Mouse (Mus musculus) kidney, adult 8-10 months (tissue): ENCODE results near the gene Eif2a.

Source experiments
- DNase-seq, 2 experiments: peaks; one replicate each; pipeline ENCODE4 v3.0.0; 2022

Eif2a gene

DNA sequence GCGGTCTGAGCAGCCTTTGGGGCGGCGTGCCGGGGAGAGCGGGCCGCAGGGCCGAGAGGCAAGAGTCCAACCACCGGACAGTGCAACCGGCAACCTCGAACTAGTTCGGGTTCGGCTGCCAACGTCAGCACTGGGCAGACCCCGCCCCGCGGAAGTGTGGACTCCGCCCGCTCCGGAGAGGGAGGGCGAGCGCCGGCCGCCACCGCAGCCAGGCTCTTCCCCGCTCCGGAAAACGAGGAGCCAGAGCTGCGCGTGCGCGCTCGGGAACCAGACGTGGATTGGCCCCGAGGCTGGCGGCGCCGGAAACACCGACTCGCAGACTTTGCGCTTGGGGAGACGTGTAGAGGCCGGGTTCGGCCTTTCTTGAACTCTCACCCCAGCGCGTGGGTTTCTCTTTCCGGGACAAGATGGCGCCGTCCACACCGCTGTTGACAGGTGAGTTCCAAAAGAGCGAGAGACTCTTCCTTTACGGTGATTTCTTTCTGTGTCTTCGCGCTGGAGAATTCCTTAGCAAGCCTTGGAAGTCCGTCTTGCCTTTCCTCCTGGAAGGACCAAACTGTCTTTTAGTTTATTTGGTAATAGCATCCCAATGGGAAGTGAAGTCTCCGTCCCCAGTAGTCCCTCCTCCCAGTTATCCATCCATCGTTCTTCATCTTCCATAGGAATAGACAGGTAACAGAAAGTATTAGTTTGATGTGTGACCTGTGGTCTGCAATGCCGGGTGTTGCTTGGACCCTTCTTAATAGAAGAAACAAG, at the start of gene Eif2a, which contains the start of gene Serp1:
TSS of gene Eif2a (plus strand) at position 170 of the 756 bp plus-strand sequence.
TSS of gene Serp1 (minus strand) at position 241 of the 756 bp plus-strand sequence.
- peak; percentile 99 for DNase-seq

DNA sequence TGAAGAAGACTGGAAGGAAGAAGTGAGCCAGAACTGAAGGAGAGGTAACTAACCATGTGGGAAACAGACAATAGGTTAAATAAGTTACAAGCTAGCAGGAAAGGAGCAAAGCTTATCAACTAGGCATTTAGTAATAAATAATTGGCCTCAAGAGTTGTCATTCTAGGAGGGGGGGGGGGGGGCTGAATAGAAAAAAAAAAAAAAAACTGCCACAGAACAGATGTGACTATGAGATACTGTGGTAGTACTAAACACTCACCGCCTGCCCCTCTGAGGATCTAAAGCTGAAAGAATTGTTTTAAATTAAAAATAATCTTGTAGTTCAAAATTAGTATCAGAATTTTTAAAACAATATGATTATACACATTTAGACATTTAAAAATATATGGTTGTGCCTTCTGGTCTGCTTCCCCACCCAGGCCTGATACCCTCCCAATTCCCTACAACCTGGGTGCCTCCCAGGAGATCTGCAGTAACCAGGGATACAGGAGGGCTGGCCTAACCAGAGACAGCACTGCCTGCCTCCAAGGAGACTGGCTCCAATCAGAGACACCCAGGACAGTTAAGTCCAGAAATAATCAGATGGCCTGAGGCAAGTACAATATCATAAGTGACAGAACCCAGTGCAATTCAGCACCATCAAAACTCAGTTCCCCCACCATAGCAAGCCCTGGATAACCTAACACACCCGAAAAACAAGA, 46.7 kb upstream of the Eif2a start:
- DNase-seq: no peak

DNA sequence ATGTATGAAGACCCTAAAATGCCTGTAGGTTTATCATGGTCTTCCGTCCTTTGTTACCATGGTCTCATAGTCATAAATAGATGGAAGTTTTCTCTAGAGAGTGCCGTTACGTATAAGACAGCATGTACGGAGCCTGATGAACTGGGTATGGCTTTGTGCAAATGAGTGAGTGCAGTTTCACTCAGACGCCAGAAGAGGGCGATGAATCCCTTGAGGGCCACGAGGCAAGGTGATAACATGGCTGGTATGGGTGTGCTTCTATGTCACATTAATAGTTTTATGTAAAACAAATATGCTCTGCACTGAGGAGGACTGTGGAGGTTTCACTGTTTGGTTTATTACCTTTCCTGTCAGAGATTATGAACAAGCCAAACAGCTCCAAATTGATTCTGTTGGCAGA, 39.7 kb upstream of the Eif2a start:
- DNase-seq: no peak

DNA sequence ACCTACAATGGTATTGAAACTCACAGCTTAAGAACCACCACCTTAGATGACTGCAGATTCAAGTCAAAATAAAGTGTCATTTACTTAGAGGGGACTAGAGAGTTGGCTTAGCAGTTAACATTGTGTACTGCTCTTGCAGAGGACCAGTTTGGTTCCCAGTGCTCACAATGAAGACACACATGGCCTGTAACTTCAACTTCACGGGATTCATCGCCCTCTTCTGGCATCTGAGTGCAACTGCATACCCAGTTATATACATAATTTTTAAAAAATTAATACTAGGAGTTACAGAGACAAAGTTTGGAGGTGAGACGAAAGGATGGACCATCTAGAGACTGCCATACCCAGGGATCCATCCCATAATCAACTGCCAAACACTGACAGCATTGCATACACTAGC, 38.5 kb upstream of the Eif2a start:
- no peak for DNase-seq

DNA sequence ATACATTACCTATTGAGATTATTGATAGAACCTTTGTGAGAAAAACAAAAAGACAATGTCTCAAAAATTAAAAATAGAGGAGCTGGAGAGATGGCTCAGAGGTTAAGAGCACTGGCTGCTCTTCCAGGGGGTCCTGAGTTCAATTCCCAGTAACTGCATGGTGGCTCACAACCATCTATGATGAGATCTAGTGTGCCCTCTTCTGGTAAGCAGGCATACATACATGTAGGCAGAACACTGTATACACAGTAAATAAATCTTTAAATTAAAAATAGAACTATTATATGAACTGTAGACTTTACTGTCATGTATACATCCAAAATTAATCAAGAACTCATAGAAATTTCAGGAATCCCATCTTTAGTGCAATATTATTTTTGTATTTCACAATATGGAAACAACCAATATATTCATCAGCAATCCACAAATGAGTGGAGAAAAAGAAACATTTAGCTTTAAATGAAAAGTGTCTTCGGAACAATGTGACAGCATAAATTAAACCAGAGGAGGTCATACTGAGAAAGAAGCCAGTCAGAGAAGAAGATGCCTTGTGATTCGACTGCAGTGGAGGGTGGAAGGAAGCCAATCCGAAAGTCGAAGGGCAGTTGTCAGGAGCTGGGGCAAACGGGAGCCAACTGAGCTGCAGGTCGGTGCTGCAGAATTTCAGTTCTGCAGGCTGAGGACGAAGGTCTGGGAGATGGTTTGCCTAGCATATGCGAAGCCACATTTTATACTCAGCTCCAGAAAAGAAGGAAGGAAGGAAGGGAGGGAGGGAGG, 37.4 kb upstream of the Eif2a start:
- no peak for DNase-seq

DNA sequence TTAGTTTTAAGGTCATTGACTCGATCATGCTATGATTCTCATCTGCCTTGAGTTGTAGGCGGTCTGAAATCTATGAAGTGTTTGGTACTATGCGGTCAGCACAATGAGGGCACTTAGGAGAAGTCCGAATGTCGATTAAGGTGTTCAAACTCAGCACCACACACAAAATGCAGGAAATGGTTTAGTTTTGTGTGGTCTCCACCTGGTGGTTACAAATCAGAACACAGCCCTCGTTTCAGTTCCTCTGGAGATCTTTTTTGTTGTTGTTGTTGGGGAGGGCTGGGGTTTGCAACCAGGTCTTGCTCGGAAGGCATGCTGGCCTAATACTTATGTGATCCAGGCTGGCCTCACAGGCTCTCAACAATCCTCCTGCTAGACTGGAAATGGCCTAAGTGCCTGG, 34.8 kb upstream of the Eif2a start:
- peak in 1 of 2 experiments; percentile 23 for DNase-seq

DNA sequence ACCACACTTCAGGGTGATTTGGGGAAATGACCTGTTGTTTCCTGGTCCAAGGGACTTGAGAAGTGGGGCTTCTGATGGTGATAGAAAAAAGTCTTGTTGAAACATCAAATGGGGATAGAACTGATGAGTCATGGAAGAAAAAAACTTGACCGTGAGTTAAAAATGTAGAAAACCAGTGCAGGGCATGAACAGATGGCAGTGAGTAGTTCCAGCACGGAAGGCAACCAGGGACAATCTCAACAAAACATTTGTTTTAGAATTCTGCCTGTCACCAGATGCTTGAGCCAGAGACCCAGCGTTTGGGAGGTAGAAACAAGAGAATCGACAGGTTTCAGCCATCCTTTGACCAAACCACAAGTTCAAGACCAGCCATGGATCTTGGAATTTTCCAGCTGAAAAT, 32.0 kb upstream of the Eif2a start:
- DNase-seq: no peak

DNA sequence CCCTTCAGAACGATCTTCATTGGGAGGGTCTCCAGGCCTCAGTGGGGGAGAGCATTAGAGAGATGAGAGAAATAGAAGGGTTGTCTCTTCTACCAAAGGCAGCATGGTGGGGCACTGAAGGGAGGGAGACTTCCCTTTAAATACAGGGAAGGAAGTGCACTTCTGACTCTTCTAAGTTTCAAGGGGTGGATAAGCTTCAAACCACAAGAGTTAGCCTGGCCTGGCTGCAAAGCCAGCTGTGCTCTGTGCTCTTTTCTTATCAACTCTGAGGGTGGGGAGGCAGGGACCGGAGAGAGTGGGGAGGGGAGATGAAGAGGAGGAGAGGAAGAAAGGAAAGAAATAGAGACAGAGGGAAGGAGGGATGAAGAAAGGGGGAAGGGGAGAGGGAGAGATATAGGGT, 23.7 kb upstream of the Eif2a start:
- DNase-seq: no peak

DNA sequence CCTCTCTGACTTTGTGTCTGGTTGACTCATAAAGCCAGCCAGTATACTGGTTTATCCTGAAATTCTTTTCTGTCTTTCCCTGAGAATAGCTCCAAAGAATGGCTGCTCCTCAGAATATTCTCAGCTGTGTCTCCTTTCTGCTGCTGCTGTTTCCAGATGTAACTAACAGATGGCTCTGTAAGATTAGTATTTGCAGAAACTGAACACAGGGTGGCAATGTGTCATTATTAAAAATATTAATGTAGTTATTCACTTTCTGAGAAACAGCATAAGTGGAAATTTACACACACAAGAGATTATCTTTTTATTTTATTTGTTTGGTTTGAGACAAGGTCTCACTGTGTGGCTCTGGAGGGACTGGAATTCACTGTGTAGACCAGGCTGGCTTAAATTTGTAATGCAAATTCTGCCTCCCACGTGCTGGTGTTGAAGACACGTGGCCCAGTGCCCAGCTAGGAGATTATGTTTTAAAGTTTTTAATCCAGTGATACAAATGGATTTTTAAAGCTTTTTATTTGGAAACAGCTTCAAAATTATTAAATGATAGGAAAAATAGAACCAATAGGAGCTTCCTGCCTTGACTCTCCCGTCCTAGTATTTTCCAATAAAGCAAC, 21.8 kb upstream of the Eif2a start:
- DNase-seq: no peak

DNA sequence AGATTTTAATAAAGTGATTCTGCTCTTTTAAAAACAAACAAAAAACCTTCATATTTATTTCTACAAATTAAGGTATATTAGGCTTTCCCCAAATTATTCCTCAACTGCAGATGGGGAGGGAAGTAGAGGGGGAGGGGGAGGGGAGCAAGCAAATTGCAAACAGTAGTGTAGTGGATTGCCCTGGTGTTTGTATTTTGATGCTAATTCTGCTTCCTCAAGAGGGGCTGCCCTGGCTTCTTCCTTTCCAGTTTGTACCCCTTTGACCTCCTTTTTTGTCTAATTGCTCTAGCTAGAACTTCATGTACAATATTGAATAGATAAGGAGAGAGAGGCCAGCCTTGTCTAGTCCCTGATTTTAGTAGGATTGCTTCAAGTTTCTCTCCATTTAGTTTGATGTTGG, 20.9 kb upstream of the Eif2a start:
- DNase-seq: no peak

DNA sequence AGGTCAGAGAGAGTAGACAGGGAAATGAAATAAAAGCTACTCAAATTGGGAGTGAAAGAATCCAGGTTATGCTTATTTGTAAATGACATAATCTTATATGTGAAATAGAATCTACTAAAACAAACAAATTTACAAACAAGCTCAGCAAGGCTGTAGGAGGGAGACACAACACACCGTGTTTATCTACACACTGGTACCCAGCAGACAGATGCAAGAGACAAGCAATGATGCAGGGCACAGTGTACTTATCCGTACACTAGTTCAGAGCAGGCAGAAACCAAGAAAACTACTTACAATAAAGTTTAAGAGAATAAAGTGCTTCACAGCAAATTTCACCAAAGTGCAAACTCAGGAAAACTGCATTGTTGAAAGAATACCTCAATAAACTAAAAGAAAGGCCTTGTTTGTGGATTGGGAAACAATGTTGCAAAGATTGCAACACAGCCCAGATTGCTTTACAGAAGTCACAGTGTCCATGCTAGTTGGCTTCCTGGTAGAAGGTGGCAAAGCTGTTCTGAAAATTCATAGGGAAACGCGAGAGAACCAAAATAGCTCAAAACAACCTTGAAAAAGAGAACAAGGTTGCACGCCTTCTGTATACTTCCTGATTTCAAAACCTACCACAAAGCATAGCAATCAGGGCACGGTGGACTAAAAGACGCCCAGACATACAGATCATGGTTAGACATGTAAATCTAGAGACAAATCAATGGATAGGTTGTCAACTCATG, 17.4 kb upstream of the Eif2a start:
- DNase-seq: no peak

DNA sequence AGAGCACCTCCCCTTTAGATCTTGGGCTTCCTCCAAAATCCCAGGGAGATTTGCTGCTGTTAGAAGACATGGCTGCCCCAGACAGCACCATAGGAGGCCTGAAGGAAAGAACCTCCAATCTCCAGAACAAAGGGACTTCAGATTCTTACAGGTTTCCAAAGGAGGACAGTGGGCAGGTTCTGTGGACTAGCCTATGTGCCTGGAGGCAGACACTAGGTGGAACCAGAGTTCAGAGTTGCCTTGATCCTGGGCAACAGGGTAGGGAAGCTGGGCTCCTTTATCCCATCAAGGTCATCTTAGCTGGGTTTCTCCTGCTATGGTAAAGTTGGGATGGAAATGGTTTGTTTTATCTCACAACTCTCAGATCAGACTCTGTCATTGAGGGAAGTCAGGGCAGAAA, 14.0 kb upstream of the Eif2a start:
- no peak for DNase-seq

DNA sequence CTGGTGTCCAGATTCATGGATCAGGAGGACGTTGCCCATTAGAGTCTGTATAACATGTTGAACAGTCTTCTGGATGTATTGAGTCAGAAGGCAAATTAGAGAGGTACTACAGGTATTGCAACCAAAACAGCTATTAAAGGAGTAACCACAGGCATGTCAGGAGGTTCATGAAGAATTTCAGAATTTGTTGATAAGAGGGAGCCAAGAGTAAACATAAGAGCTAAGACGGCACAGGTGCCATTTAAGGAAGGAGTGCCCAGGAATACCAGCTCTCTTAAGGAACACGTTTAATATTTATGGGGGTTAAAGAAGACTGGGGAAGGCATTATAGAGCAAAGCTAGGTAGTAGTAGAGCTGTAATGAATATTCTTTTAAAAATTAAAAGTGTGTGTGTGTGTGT, 12.9 kb upstream of the Eif2a start:
- no peak for DNase-seq

DNA sequence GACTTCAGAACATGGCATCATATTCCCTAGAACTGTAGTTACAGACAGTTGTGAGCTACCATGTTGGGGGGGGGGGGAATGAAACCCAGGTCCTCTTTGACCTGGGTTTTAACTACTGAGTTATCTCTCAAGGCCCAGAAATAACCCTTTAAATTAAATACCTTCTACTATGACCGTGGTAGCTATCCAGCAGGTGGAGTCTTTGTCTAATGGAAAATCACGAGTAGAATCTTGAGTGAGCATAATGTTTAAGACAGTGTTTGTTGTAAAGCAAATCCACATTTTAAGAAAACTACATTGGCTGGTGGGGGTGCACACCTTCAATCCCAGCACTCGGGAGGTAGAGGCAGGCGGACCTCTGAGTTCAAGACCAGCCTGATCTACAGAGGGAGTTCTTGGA, 12.1 kb upstream of the Eif2a start:
- no peak for DNase-seq

DNA sequence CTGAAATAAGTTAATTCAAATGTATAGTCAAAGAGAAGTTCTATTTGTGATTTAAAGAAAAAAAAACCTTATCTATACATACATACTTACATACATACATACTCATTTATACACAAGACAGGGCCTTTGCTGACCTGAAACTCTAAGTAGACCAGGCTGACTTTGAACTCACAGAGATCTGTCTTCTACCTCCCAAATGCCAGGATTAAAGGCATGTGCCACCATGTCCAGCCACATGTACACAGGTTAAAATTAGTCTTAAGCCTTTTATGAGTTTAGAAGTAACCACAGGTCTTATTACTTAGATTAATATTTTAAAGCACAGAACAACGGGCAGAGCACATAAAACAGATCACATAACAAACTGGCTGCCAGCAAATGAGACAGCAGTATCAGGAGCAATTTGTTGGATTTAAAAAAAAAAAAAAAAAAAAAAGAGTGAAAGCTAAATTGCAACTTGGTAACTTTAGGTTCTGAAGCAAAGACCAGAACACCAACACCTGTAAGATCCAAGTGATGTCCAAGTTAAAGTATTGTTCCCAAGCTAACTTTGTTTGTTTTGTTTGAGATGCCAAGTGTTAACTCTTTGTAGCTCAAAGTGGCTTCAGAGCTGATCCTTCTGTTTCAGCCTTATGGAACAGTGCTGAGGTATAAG, 9.5 kb upstream of the Eif2a start:
- DNase-seq: no peak

DNA sequence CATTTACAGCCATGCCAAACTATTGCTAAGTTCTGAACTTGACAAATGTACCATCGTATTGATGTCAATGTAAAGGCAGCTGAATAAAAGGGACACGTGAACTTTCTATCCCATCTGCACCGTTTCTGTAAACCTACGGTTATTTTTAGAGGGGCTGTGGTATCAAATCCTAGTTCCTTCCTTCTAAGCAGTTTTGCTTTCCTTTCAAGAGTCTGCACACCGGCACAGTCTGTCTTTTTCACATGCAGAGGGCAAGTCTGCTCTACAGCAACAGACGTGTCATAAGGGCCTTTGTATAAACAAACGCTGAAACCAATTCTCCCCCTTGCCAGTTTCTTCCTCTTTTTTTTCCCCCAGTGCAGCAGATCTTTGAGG, 9.0 kb upstream of the Eif2a start:
- DNase-seq: no peak

DNA sequence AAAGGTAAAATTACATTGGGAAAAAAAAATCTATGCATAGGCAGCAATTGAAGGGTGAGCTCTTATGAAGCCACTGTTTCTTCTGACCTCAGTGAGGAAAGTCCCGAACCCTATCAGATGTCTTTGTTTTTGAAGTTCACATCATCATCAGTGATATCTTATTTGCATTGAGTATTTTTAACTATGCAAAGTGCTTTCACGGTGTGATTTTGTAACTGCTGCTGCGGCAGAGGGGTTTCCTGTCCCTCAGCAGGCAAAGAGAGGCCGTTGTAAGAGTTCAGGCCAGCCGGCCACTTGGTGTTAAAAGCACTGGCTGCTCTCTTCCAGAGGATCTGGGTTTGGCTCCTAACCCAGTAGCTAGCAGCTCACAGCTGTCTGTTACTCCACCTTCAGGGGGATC, 8.4 kb upstream of the Eif2a start:
- no peak for DNase-seq

DNA sequence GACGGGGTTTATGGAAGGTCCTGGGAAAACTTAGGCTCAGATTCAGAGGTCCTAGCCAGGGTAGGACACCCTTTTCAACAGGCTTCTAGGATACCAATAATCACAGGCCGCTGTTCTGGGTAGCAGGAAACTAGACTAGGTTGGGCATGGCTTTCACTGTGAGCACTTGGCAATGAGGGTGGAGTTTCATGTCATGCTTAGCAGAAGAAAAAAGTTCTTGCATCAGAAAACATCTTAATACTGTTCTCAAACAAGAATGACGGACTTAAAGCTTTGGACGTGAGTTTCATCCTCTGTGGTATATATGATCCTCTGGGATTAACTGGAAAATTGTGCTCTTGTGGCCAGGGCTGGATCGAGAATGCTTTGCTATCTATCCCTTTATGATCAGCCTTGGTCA, 7.8 kb upstream of the Eif2a start:
- no peak for DNase-seq

DNA sequence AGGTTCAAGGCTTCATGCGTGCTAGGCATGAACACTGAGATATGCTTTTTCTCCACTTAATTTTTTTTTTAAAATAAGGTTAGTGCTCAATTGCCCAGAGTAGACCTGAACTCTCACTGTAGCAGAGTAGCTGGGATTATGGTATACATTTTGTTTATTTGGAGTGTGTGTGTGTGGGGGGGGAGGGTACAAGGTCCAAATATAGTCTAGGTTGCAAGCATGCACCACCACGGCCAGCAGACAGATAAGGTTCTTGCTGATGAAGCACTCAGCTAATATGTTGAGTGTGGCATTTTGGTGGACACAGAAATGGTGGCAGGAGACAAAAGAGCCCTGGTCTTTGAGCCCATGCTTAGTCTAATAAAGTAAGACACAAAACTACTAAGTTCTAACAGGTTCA, 6.7 kb upstream of the Eif2a start:
- DNase-seq: no peak

DNA sequence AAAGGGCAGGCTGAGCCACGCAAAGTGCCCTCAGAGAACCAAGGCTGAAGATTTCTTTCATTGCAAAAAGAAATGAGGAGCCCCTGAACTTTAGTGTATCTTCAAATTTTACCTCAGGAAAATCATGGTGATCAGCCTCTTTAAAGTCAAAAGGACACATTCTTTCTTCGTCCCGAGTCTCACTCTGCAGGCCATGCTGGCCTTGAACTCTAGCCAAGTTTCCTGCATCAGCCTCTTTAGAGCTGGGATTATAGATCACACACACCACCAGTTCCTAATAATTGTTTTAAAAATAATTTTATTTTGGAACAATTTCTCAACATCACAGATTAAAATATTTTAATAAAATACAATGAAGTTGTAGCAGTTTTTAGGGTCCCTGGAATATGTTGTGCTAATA, 6.1 kb upstream of the Eif2a start:
- no peak for DNase-seq

DNA sequence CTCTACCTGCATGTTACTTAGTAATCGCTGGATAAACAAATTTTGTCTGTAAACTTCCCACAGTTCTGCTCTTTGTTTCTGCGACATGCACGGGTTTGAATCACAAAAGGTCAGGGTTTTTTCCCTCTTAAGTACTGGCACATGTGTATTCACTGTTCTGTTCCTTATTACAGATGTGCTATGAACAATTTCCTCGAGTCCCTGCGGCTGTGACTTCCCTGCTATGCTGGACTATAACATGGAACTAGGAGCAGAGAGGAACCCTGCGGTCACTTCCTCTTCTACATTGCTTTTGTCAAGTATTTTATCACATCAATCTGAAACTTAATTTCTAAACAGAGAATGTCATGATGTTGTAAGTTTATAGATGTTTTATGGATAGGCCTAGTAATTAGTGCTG, 5.3 kb upstream of the Eif2a start:
- DNase-seq: no peak

DNA sequence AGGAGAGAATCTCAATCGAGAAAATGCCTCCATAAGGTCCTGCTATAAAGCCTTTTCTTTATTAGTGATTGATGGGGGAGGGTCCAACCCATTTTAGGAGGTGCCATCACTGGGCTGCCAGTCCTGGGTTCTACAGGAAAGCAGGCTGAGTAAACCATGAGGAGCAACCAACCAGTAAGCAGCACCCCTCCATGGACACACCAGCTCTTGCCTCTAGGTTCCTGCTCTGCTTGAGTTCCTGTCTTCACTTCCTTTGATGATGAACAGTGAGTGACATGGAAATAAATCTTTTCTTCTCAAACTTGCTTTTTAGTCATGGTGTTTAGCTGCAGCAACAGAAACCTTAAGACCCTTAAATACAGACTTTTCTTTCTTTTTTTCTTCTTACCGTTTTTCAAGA, 4.3 kb upstream of the Eif2a start:
- DNase-seq: no peak
